ENCODE assay signal across 13 mouse cellular contexts in genomic region chr11:69476802-69477201, GRCm38 (mm10).
"Had no signal": no experiment of that assay in that cellular context is flagged by ENCODE, and none has a peak within 500 bp of the region (broad histone marks: within the 10 kb centered on the region; RNA-seq: fewer than 3 reads in every experiment).

No protein-coding gene starts in this region.

- ATAC-seq: midbrain, embryonic 16.5 days had no signal

- H3K9me3 ChIP-seq: limb, embryonic 13.5 days; lung, embryonic 15.5 days had no signal

- H3K36me3 ChIP-seq: limb, embryonic 13.5 days; lung, embryonic 15.5 days had no signal

- H3K4me3 ChIP-seq: limb, embryonic 13.5 days; lung, embryonic 15.5 days; megakaryocyte, embryonic 14.5 days had no signal

- H3K27me3 ChIP-seq: lung, embryonic 15.5 days had no signal

- H3K4me2 ChIP-seq: limb, embryonic 13.5 days; lung, embryonic 15.5 days; midbrain, embryonic 11.5 days had no signal

- H3K9ac ChIP-seq: limb, embryonic 13.5 days; liver, embryonic 14.5 days; lung, embryonic 15.5 days had no signal

- DNase-seq: kidney, adult 11 months; kidney, adult 9 months; kidney, postnatal 36 days; left cerebral cortex, postnatal 4 days; thymus, postnatal 4 days had no signal

- H3K27ac ChIP-seq: kidney, postnatal 0 days; limb, embryonic 13.5 days; liver, embryonic 14.5 days; lung, embryonic 15.5 days; stomach, postnatal 0 days had no signal

- H3K4me1 ChIP-seq: limb, embryonic 13.5 days; lung, embryonic 15.5 days had no signal
